Mouse (Mus musculus) forebrain, embryonic 11.5 days (tissue): ENCODE data around the gene Scp2. TPM values are rescaled to one million over a fixed set of nuclear protein-coding genes. Genes with fewer than 3 reads are reported as not detected.
"Not testable (repeated sequence)": the region's sequence is repeated elsewhere in the genome, so short reads cannot be mapped to it uniquely, and the experiment has no call there.

Source experiments
- ATAC-seq: fragments of 200-750 bp; cut with Nextera tagmentation; replicated peaks from 2 replicates; pipeline ENCODE4 v1.8.0; 2017; ENCODE audit warnings: moderate TSS enrichment; ENCODE audit not compliant: low FRiP score
- DNase-seq: peaks from one replicate; pipeline ENCODE4 v3.0.0-alpha.2; 2017; ENCODE audit warnings: low spot score
- H3K27ac ChIP-seq: fragments of 300-500 bp; sonication (generic); 2 replicates; pipeline ENCODE4 v1.5.1; 2014; ENCODE audit warnings: low read depth, low read length
- H3K27me3 ChIP-seq: fragments of 300-500 bp; sonication (generic); 2 replicates; pipeline ENCODE4 v1.6.1; 2014; ENCODE audit warnings: mild to moderate bottlenecking, low read length, mixed read lengths; ENCODE audit not compliant: control insufficient read depth, insufficient read depth
- H3K36me3 ChIP-seq: fragments of 300-500 bp; sonication (generic); 2 replicates; pipeline ENCODE4 v1.6.1; 2014; ENCODE audit warnings: mild to moderate bottlenecking, low read length, moderate library complexity, mixed read lengths; ENCODE audit not compliant: control insufficient read depth, insufficient read depth
- H3K4me1 ChIP-seq: fragments of 300-500 bp; sonication (generic); replicated peaks from 2 replicates; pipeline ENCODE4 v1.6.1; 2014; ENCODE audit warnings: low read length, mixed read lengths; ENCODE audit not compliant: control insufficient read depth, insufficient read depth
- H3K4me2 ChIP-seq: fragments of 300-500 bp; sonication (generic); 2 replicates; pipeline ENCODE4 v1.6.1; 2014; ENCODE audit warnings: low read depth, mild to moderate bottlenecking, low read length, moderate library complexity, mixed read lengths; ENCODE audit not compliant: severe bottlenecking
- H3K4me3 ChIP-seq: fragments of 300-500 bp; sonication (generic); 2 replicates; pipeline ENCODE4 v1.5.1; 2014; ENCODE audit warnings: low read depth, low read length
- H3K9ac ChIP-seq: fragments of 300-500 bp; sonication (generic); 2 replicates; pipeline ENCODE4 v1.6.1; 2014; ENCODE audit warnings: low read length
- H3K9me3 ChIP-seq: fragments of 300-500 bp; sonication (generic); 2 replicates; pipeline ENCODE4 v1.6.1; 2016; ENCODE audit warnings: low read length, mixed read lengths; ENCODE audit not compliant: control insufficient read depth
- WGBS: fragments of 180-500 bp; shearing (Covaris S2); extraction: QIAGEN DNeasy Blood & Tissue Kit; methylation state at CpG from one replicate; pipeline ENCODE4 v1.1.7; 2014; 5-methylcytosine and 5-hydroxymethylcytosine counted together
- polyA plus RNA-seq: library from polyadenylated mRNA; unstranded; fragments of >200 nt; fragmentation: Nextera tagmentation; extraction: Ambion mirVana; gene quantifications from 2 replicates; pipeline ENCODE4 v1.2.1, GENCODE M21; 2014

Gene Scp2
- 200 and 225 TPM in 2 replicates for polyA plus RNA-seq

GRCm38 (mm10) chr4:108144880-108145279 lies at the start of gene Scp2:
Scp2 (minus strand) TSS chr4:108144998.
- Histone ChIP-seq H3K27me3 (no peaks in the 10 kb centered on the region), H3K9ac (no peak within 1 kb of the TSS), H3K36me3 (no peaks in the 10 kb centered on the region), H3K9me3 (no peaks in the 10 kb centered on the region; the same call in 1 of the 2 replicates), H3K4me1 (no peaks in the 10 kb centered on the region), H3K4me3 (no peak within 1 kb of the TSS), H3K4me2 (no peak within 1 kb of the TSS), H3K27ac (no peak within 1 kb of the TSS)
- DNase-seq = no peak
- WGBS = 91% methylated on average over 1 of the region's 1 CpGs
- ATAC-seq = no peak

GRCm38 (mm10) chr4:108192821-108193323 lies 48.1 kb upstream of the Scp2 start:
- no peak for DNase-seq
- no peaks in the 10 kb centered on the region for H3K27me3 ChIP-seq
- H3K4me3 ChIP-seq = no peak overlapping the region
- 84% methylated on average over 2 of the region's 2 CpGs for WGBS
- H3K9ac ChIP-seq = no peak overlapping the region
- ATAC-seq = no peak
- H3K36me3 ChIP-seq = no peaks in the 10 kb centered on the region
- no peaks in the 10 kb centered on the region for H3K4me1 ChIP-seq
- H3K9me3 ChIP-seq = no peaks in the 10 kb centered on the region
- no peak overlapping the region for H3K4me2 ChIP-seq
- H3K27ac ChIP-seq = no peak overlapping the region

GRCm38 (mm10) chr4:108182278-108182677 lies 37.5 kb upstream of the Scp2 start:
- no peak overlapping the region for H3K4me3 ChIP-seq
- H3K9ac ChIP-seq = no peak overlapping the region
- H3K27me3 ChIP-seq = no peaks in the 10 kb centered on the region
- WGBS = 46% methylated on average over 1 of the region's 1 CpGs
- H3K27ac ChIP-seq = no peak overlapping the region
- H3K9me3 ChIP-seq = no peaks in the 10 kb centered on the region
- no peaks in the 10 kb centered on the region for H3K4me1 ChIP-seq
- no peaks in the 10 kb centered on the region for H3K36me3 ChIP-seq
- H3K4me2 ChIP-seq = no peak overlapping the region
- ATAC-seq (no peak), DNase-seq (no peak)

DNA sequence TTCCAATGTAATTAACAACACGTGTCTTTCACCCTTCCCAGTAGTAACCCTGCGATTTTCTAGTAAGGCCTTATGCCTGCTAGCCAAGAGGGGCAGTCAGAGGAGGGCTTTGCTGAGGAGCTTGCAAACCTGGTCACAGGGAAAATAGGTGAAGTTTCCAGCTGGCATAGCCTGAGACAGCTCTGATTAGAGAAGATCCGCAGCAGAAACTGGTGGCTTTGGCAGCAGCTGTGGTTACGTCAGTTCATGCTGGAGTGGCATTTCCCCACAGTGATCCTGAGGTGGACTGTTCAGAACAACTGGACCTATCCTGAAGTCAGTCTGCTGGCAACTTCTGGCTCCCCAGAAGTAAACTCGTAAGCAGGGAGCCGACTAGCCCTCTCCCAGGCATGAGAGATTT lies 23.3 kb upstream of the Scp2 start:
- Histone ChIP-seq H3K4me1 (no peaks in the 10 kb centered on the region), H3K27me3 (no peaks in the 10 kb centered on the region), H3K4me3 (no peak overlapping the region), H3K27ac (no peak overlapping the region), H3K9me3 (no peaks in the 10 kb centered on the region), H3K36me3 (no peaks in the 10 kb centered on the region), H3K9ac (no peak overlapping the region), H3K4me2 (no peak overlapping the region)
- 85% methylated on average over 6 of the region's 6 CpGs for WGBS
- no peak for DNase-seq
- ATAC-seq = no peak

GRCm38 (mm10) chr4:108166874-108167273 lies 22.1 kb upstream of the Scp2 start:
- Histone ChIP-seq H3K9me3 (no peaks in the 10 kb centered on the region), H3K9ac (no peak overlapping the region), H3K4me3 (no peak overlapping the region), H3K27me3 (no peaks in the 10 kb centered on the region), H3K36me3 (no peaks in the 10 kb centered on the region), H3K4me1 (no peaks in the 10 kb centered on the region), H3K27ac (no peak overlapping the region), H3K4me2 (no peak overlapping the region)
- 83% methylated on average over 4 of the region's 4 CpGs for WGBS
- DNase-seq (no peak), ATAC-seq (no peak)

DNA sequence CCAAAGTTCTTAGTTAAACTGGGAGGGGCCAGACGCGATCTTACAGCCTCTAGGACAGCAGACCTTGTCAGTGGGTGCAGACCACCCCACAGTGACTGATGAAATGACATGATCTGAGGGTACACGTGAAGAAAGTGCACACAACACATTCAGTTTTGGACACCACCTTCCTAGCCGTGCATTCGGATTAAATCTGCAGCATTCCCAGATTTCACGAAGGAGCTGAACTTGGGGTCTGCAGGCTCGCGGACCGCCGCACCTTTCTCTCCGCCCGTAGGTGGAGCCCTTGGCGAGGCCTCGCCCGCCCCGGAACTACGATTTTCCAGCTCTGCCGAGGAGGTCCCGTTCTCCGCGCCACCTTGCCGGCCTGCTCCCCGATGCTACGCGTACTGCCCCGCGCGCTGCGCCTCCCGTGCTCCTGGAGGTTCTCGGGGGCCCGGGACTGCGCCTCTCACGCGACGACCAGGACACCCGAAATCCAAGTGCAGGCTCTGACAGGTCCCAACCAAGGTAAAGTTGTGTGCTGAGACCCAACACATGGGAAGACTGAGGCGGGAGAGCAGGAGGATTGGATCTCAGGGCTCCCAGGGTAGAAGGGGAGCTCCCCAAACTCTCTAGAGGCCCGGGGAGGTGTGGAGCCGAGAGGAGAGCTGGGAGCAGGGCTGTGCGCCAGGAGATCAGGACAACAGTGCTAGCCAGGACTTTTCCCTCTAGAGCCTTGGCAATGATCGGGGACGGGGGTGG lies 20.5 kb upstream of the Scp2 start, which contains the start of gene Echdc2:
TSS of gene Echdc2 (plus strand) at position 286 of the 744 bp plus-strand sequence.
- 0 out of 2 replicates have a peak, but pooled peaks have one; percentile 46 for ATAC-seq
- H3K27ac ChIP-seq = no peak within 1 kb of the TSS
- 1% methylated on average over 43 of the region's 43 CpGs for WGBS

DNA sequence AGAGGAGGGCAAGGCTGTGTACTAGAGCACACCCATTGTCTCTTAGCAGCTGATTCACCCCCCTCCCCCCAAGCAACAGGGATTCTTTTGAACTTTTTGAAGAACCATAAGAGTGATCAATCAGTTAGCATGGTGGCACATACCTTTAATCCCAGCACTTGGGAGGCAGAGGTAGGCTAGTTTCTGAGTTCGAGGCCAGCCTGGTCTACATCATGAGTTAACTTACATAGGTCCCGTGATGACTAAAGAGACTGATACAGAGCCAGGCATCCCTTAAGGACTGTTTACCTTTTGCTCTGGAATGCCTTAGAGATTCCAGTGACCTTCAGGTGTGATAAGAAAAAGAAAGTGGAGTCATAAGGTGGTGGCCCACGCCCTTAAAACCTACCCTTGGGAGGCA lies 18.5 kb upstream of the Scp2 start:
- H3K4me1 ChIP-seq = no peaks in the 10 kb centered on the region
- H3K9me3 ChIP-seq = no peaks in the 10 kb centered on the region
- no peaks in the 10 kb centered on the region for H3K27me3 ChIP-seq
- no peak overlapping the region for H3K4me3 ChIP-seq
- WGBS = 84% methylated on average over 3 of the region's 3 CpGs
- no peak for ATAC-seq
- no peak for DNase-seq
- no peak overlapping the region for H3K4me2 ChIP-seq
- H3K9ac ChIP-seq = no peak overlapping the region
- no peak overlapping the region for H3K27ac ChIP-seq
- no peaks in the 10 kb centered on the region for H3K36me3 ChIP-seq

More for the DNA sequence above, 20.5 kb upstream of the Scp2 start, which contains the start of gene Echdc2:
- Histone ChIP-seq H3K4me2 (peak within 1 kb of the TSS; percentile 83), H3K36me3 (no peaks in the 10 kb centered on the region), H3K4me1 (no peaks in the 10 kb centered on the region), H3K9ac (peak within 1 kb of the TSS; percentile 73), H3K4me3 (peak within 1 kb of the TSS; percentile 53), H3K9me3 (no peaks in the 10 kb centered on the region), H3K27me3 (no peaks in the 10 kb centered on the region)
- DNase-seq = peak; percentile 85

GRCm38 (mm10) chr4:108161936-108162335 lies 17.1 kb upstream of the Scp2 start:
- Histone ChIP-seq H3K9ac (no peak overlapping the region), H3K36me3 (no peaks in the 10 kb centered on the region), H3K9me3 (no peaks in the 10 kb centered on the region), H3K4me2 (no peak overlapping the region), H3K27me3 (no peaks in the 10 kb centered on the region), H3K4me1 (no peaks in the 10 kb centered on the region), H3K4me3 (no peak overlapping the region), H3K27ac (no peak overlapping the region)
- no peak for ATAC-seq
- DNase-seq = no peak
- WGBS = 93% methylated on average over 8 of the region's 8 CpGs

DNA sequence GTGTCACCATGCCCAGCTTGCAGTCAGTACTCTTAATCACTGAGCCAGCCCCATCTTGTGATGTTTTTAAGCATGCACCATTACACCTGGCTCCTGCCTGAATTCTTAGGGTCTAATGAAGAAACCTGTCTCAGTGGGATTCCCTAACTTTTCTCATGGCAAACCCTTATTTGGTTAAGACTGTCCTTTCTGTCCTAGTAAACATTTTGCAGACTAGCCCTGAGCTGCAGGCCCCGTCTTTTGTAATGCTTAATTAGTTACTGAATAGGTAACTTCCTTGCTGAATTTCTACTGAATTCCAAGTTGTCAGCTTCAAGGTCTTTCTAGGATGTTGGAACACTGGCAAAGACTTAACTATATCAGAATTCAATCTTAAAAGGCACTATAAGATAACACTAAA lies 10.3 kb upstream of the Scp2 start:
- not testable (repeated sequence) for H3K4me2 ChIP-seq, H3K9ac ChIP-seq, H3K36me3 ChIP-seq, H3K4me1 ChIP-seq, DNase-seq, H3K9me3 ChIP-seq, H3K27me3 ChIP-seq, H3K4me3 ChIP-seq, H3K27ac ChIP-seq, ATAC-seq
- WGBS = 82% methylated on average over 1 of the region's 1 CpGs
